Mouse (Mus musculus): Measurements from ENCODE around the gene Thoc2. TPM values are rescaled to one million over a fixed set of nuclear protein-coding genes. Genes with fewer than 3 reads are reported as not detected.
A peak's percentile ranks its signal among the peaks of the same experiment; 100 is the strongest.
"Not testable (repeated sequence)": the region's sequence is repeated elsewhere in the genome, so short reads cannot be mapped to it uniquely, and the experiment has no call there.

Gene Thoc2
- 41.2 and 52.4 TPM in 2 replicates for total RNA-seq (2014; rRNA removed)
- 45.8 and 66.6 TPM in 2 replicates for polyA plus RNA-seq (2015; fragmentation: Nextera tagmentation; extraction: Ambion mirVana)

- Histone ChIP-seq H3K27me3 (ENCODE audit: insufficient read depth, low read length) (no peaks in the 10 kb centered on the region), H3K4me1 (ENCODE audit: insufficient read depth) (no peaks in the 10 kb centered on the region), H3K36me3 (ENCODE audit: insufficient read depth) (no peaks in the 10 kb centered on the region), H3K9ac (no peak within 1 kb of the TSS), H3K27ac (ENCODE audit: low read depth, low read length) (no peak within 1 kb of the TSS), H3K4me2 (ENCODE audit: low read depth) (no peak within 1 kb of the TSS), H3K9me3 (ENCODE audit: low read length) (no peaks in the 10 kb centered on the region), H3K4me3 (ENCODE audit: low read depth, low read length) (no peak within 1 kb of the TSS)
- no peak for TF ChIP-seq CTCF (IDR thresholded peaks at IDR 0.05; ENCODE audit: low read depth)
- ATAC-seq = no peak
- no peak for DNase-seq
- WGBS = 85% methylated on average over 1 of the region's 1 CpGs
These were observed at the start of gene Thoc2 for GRCm38 (mm10) chrX:41920574-41920973. Thoc2 (minus strand) TSS chrX:41920674.

DNA sequence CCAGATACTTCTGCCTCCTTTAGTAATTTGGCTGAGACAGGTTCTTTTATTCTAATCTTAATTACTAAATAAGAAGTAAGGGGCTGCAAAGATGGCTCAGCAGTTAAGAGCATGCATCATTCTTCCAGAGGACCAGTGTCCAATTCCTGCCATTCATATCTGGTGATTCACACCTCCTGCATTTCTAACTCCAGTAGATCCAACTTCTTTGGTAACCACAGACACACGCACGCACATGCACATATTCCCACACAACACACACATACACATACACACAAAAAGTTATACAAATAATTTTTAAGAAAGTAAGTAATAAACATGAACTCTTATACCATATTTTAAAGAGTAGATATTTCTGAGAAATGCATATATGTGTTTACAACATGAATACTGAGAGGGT is 49.6 kb upstream of the Thoc2 start:
- Histone ChIP-seq H3K36me3 (ENCODE audit: insufficient read depth) (no peaks in the 10 kb centered on the region), H3K4me2 (ENCODE audit: low read depth) (no peak overlapping the region), H3K4me1 (ENCODE audit: insufficient read depth) (no peaks in the 10 kb centered on the region), H3K9me3 (ENCODE audit: low read length) (no peaks in the 10 kb centered on the region), H3K4me3 (ENCODE audit: low read depth, low read length) (no peak overlapping the region), H3K9ac (no peak overlapping the region), H3K27me3 (ENCODE audit: insufficient read depth, low read length) (no peaks in the 10 kb centered on the region), H3K27ac (ENCODE audit: low read depth, low read length) (no peak overlapping the region)
- ATAC-seq (no peak), DNase-seq (no peak)
- no peak for TF ChIP-seq CTCF (IDR thresholded peaks at IDR 0.05; ENCODE audit: low read depth)
- WGBS = 95% methylated on average over 2 of the region's 2 CpGs

- Histone ChIP-seq H3K4me1 (ENCODE audit: insufficient read depth) (no peaks in the 10 kb centered on the region), H3K4me2 (ENCODE audit: low read depth) (no peak overlapping the region), H3K27ac (ENCODE audit: low read depth, low read length) (no peak overlapping the region), H3K9ac (no peak overlapping the region), H3K27me3 (ENCODE audit: insufficient read depth, low read length) (no peaks in the 10 kb centered on the region), H3K9me3 (ENCODE audit: low read length) (no peaks in the 10 kb centered on the region), H3K36me3 (ENCODE audit: insufficient read depth) (no peaks in the 10 kb centered on the region), H3K4me3 (ENCODE audit: low read depth, low read length) (no peak overlapping the region)
- ATAC-seq (no peak), DNase-seq (no peak)
- TF ChIP-seq CTCF (IDR thresholded peaks at IDR 0.05; ENCODE audit: low read depth) = no peak
- WGBS = 91% methylated on average over 4 of the region's 4 CpGs
These were observed 48.9 kb upstream of the Thoc2 start for GRCm38 (mm10) chrX:41969341-41969740.

DNA sequence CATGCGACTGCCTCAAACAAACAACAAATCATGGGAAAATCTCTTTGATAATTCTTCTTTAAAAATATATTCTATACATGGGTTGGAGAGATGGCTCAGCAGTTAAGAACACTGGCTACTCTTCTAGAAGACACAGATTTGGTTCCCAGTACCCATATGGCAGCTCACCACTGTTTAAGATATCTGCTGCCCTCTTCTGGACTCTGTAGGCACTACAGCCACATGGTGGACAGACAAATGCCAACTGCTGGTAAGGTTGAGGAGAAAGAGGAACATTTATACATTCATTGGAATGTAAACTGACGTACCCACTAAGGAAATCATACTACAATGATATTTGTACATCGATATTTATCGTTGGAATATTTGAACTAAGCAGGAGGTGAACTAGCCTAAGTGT is 36.7 kb upstream of the Thoc2 start:
- Histone ChIP-seq H3K9me3 (ENCODE audit: low read length) (no peaks in the 10 kb centered on the region), H3K4me2 (ENCODE audit: low read depth) (no peak overlapping the region), H3K36me3 (ENCODE audit: insufficient read depth) (no peaks in the 10 kb centered on the region), H3K27me3 (ENCODE audit: insufficient read depth, low read length) (no peaks in the 10 kb centered on the region), H3K4me3 (ENCODE audit: low read depth, low read length) (no peak overlapping the region), H3K27ac (ENCODE audit: low read depth, low read length) (no peak overlapping the region), H3K4me1 (ENCODE audit: insufficient read depth) (no peaks in the 10 kb centered on the region), H3K9ac (no peak overlapping the region)
- 63% methylated on average over 4 of the region's 4 CpGs for WGBS
- no peak for ATAC-seq
- no peak for DNase-seq
- no peak for TF ChIP-seq CTCF (IDR thresholded peaks at IDR 0.05; ENCODE audit: low read depth)

GRCm38 (mm10) chrX:41941840-41942239 is 21.4 kb upstream of the Thoc2 start:
- Histone ChIP-seq H3K4me1 (ENCODE audit: insufficient read depth) (no peaks in the 10 kb centered on the region), H3K36me3 (ENCODE audit: insufficient read depth) (no peaks in the 10 kb centered on the region), H3K27me3 (ENCODE audit: insufficient read depth, low read length) (no peaks in the 10 kb centered on the region), H3K4me3 (ENCODE audit: low read depth, low read length) (no peak overlapping the region), H3K4me2 (ENCODE audit: low read depth) (no peak overlapping the region), H3K9ac (no peak overlapping the region), H3K27ac (ENCODE audit: low read depth, low read length) (no peak overlapping the region), H3K9me3 (ENCODE audit: low read length) (no peaks in the 10 kb centered on the region)
- no peak for TF ChIP-seq CTCF (IDR thresholded peaks at IDR 0.05; ENCODE audit: low read depth)
- whole genome bisulfite sequencing = 89% methylated on average over 5 of the region's 5 CpGs
- DNase-seq = no peak
- ATAC-seq = no peak

DNA sequence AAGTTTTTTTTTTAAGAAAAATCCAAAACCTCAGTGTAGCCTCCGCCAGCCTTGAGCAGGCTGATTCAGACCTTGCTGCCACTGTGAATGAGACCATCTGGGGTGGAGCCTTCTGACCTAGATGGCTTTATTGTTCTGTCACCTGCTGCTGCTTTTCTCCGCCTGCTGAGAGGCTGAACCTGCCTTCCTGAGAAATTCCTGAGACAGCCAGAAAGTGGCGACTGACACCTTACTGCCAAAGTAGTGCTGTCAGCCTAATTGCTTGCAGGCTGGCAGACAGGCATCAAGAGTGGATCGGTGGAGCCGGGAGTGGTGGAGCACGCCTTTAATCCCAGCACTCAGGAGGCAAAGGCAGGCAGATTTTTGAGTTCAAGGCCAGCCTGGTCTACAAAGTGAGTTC is 11.3 kb upstream of the Thoc2 start:
- not testable (repeated sequence) for H3K4me3 ChIP-seq (ENCODE audit: low read depth, low read length); H3K4me2 ChIP-seq (ENCODE audit: low read depth); H3K27ac ChIP-seq (ENCODE audit: low read depth, low read length); DNase-seq; H3K9ac ChIP-seq; H3K36me3 ChIP-seq (ENCODE audit: insufficient read depth); ATAC-seq; H3K4me1 ChIP-seq (ENCODE audit: insufficient read depth); H3K9me3 ChIP-seq (ENCODE audit: low read length); H3K27me3 ChIP-seq (ENCODE audit: insufficient read depth, low read length)
- 40% methylated on average over 6 of the region's 6 CpGs for WGBS

GRCm38 (mm10) chrX:41924708-41925107 is 4.2 kb upstream of the Thoc2 start:
- Histone ChIP-seq H3K4me3 (ENCODE audit: low read depth, low read length) (no peak overlapping the region), H3K36me3 (ENCODE audit: insufficient read depth) (no peaks in the 10 kb centered on the region), H3K9me3 (ENCODE audit: low read length) (no peaks in the 10 kb centered on the region), H3K4me1 (ENCODE audit: insufficient read depth) (no peaks in the 10 kb centered on the region), H3K9ac (no peak overlapping the region), H3K27ac (ENCODE audit: low read depth, low read length) (no peak overlapping the region), H3K27me3 (ENCODE audit: insufficient read depth, low read length) (no peaks in the 10 kb centered on the region), H3K4me2 (ENCODE audit: low read depth) (no peak overlapping the region)
- no peak for ATAC-seq
- WGBS = 78% methylated on average over 5 of the region's 5 CpGs
- DNase-seq = no peak
- TF ChIP-seq CTCF (IDR thresholded peaks at IDR 0.05; ENCODE audit: low read depth) = no peak

DNA sequence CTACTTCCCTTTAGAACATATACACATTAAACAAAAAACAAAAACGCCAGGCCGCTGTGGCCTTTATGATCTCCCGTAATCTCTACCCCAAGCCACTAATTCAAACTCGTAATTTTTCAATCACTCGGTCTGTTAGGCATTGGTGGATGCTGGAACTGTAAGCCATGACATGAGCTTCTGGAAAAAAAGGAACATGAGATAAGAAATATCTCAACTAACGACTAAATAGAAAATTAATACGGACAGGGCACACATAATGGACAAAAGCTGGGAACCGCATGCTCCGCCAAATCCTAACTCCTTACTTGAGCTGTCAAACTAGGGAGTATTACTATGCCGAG is 8.4 kb downstream of the Thoc2 start:
- Histone ChIP-seq H3K27ac (ENCODE audit: low read depth, low read length) (peak overlapping the region; percentile 85), H3K4me2 (ENCODE audit: low read depth) (peak overlapping the region; percentile 35), H3K4me1 (ENCODE audit: insufficient read depth) (no peaks in the 10 kb centered on the region), H3K27me3 (ENCODE audit: insufficient read depth, low read length) (no peaks in the 10 kb centered on the region), H3K36me3 (ENCODE audit: insufficient read depth) (no peaks in the 10 kb centered on the region), H3K9me3 (ENCODE audit: low read length) (no peaks in the 10 kb centered on the region), H3K4me3 (ENCODE audit: low read depth, low read length) (peak overlapping the region; percentile 56), H3K9ac (peak overlapping the region; percentile 65)
- DNase-seq (no peak), ATAC-seq (peak; percentile 30)
- WGBS = 53% methylated on average over 10 of the region's 10 CpGs
- no peak for TF ChIP-seq CTCF (IDR thresholded peaks at IDR 0.05; ENCODE audit: low read depth)
